Mouse (Mus musculus) midbrain, embryonic 16.5 days (tissue): ENCODE measurements around the gene Fam3c. TPM values are rescaled to one million over a fixed set of nuclear protein-coding genes. Genes with fewer than 3 reads are reported as not detected.

ENCODE experiments used
- ATAC-seq: fragments of 200-750 bp; cut with Nextera tagmentation; 2 replicates; pipeline ENCODE4 v1.8.0; 2017; ENCODE audit warnings: moderate TSS enrichment
- H3K27ac ChIP-seq: fragments of 300-500 bp; sonication (generic); 2 replicates; pipeline ENCODE4 v1.5.1; 2014; ENCODE audit warnings: mild to moderate bottlenecking, low read length, mixed read lengths
- H3K27me3 ChIP-seq: fragments of 300-500 bp; sonication (generic); 2 replicates; pipeline ENCODE4 v1.6.1; 2014; ENCODE audit warnings: low read depth, low read length, mixed read lengths; ENCODE audit not compliant: control insufficient read depth, insufficient read depth
- H3K36me3 ChIP-seq: fragments of 300-500 bp; sonication (generic); 2 replicates; pipeline ENCODE4 v1.6.1; 2014; ENCODE audit warnings: mild to moderate bottlenecking, low read length, moderate library complexity, mixed read lengths; ENCODE audit not compliant: control insufficient read depth, insufficient read depth
- H3K4me1 ChIP-seq: fragments of 300-500 bp; sonication (generic); 2 replicates; pipeline ENCODE4 v1.6.1; 2014; ENCODE audit warnings: mild to moderate bottlenecking, low read length, mixed read lengths; ENCODE audit not compliant: control insufficient read depth, insufficient read depth
- H3K4me2 ChIP-seq: fragments of 300-500 bp; sonication (generic); 2 replicates; pipeline ENCODE4 v1.6.1; 2014; ENCODE audit warnings: mild to moderate bottlenecking, low read length, mixed read lengths
- H3K4me3 ChIP-seq: fragments of 300-500 bp; sonication (generic); 2 replicates; pipeline ENCODE4 v1.5.1; 2014; ENCODE audit warnings: low read depth, mild to moderate bottlenecking, low read length, moderate library complexity, mixed read lengths
- H3K9ac ChIP-seq: fragments of 300-500 bp; sonication (generic); 2 replicates; pipeline ENCODE4 v1.6.1; 2014; ENCODE audit warnings: low read depth, low read length, mixed read lengths
- H3K9me3 ChIP-seq: fragments of 300-500 bp; sonication (generic); replicated peaks from 2 replicates; pipeline ENCODE4 v1.6.1; 2014; ENCODE audit warnings: mild to moderate bottlenecking, low read length, mixed read lengths; ENCODE audit not compliant: control insufficient read depth, poor library complexity, severe bottlenecking
- WGBS: fragments of 180-500 bp; shearing (Covaris S2); extraction: QIAGEN DNeasy Blood & Tissue Kit; methylation state at CpG from one replicate; pipeline ENCODE4 v1.1.7; 2014; 5-methylcytosine and 5-hydroxymethylcytosine counted together
- polyA plus RNA-seq: library from polyadenylated mRNA; unstranded; fragments of >200 nt; fragmentation: Nextera tagmentation; extraction: Ambion mirVana; gene quantifications from 2 replicates; pipeline ENCODE4 v1.2.1, GENCODE M21; 2015

Fam3c gene
- polyA plus RNA-seq, 1 experiment from 2014 or later: 105 TPM

DNA sequence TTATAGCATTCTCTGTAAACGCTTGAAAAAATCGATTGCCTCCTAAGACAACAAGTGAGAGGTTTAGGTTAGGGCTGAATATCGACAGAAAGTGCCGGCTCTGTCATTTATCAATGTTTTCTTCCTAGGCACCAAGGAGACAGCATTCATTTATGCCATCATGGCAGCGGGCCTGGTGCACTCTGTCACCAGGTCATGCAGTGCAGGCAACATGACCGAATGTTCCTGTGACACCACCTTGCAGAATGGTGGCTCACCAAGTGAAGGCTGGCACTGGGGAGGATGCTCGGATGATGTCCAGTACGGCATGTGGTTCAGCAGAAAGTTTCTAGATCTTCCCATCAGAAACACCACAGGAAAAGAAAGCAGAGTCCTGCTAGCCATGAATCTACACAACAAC lies 65.3 kb downstream of the Fam3c start:
- ATAC-seq: no peak
- 83% methylated on average over 8 of the region's 8 CpGs for WGBS
- Histone ChIP-seq H3K9ac (no peak overlapping the region), H3K27me3 (peaks cover 18% of the 10 kb centered on the region), H3K4me1 (peaks cover 14% of the 10 kb centered on the region), H3K27ac (no peak overlapping the region), H3K4me2 (no peak overlapping the region), H3K4me3 (no peak overlapping the region), H3K9me3 (no peaks in the 10 kb centered on the region), H3K36me3 (no peaks in the 10 kb centered on the region)

DNA sequence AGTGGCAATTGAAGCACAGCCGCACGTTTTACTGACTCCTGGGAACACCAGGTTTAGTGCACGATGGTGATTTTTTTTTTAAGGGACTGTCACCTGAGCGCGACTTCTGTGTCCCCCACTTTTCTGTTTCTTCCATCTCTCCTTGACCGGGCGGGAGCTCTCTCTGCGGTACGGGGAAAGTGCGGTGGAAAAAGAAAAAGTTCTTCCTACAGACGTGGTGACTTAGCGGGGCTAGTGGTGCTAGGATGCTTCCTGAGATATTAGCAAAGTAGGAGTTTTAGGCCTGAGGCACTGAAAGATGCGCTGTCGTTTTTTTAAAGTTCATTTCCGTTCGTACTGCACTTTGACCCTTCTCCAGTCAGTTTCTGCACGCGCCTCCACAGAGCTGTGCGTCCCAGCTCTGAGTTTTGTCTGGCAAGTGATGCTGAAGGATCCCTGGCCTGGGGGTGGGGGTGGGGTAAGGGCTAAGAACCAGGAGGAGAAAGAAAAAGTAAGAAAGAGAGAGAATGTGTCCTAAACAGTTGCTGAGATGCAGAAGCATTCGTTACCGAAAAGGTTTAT lies 66.5 kb downstream of the Fam3c start:
- H3K9me3 ChIP-seq: no peaks in the 10 kb centered on the region
- no peak overlapping the region for H3K9ac ChIP-seq
- peaks cover 14% of the 10 kb centered on the region for H3K4me1 ChIP-seq
- 3% methylated on average over 21 of the region's 21 CpGs for WGBS
- no peaks in the 10 kb centered on the region for H3K36me3 ChIP-seq
- peak overlapping the region; percentile 41 for H3K4me3 ChIP-seq
- H3K4me2 ChIP-seq: peak overlapping the region; percentile 72
- no peak for ATAC-seq
- no peak overlapping the region for H3K27ac ChIP-seq
- H3K27me3 ChIP-seq: peaks cover 18% of the 10 kb centered on the region

DNA sequence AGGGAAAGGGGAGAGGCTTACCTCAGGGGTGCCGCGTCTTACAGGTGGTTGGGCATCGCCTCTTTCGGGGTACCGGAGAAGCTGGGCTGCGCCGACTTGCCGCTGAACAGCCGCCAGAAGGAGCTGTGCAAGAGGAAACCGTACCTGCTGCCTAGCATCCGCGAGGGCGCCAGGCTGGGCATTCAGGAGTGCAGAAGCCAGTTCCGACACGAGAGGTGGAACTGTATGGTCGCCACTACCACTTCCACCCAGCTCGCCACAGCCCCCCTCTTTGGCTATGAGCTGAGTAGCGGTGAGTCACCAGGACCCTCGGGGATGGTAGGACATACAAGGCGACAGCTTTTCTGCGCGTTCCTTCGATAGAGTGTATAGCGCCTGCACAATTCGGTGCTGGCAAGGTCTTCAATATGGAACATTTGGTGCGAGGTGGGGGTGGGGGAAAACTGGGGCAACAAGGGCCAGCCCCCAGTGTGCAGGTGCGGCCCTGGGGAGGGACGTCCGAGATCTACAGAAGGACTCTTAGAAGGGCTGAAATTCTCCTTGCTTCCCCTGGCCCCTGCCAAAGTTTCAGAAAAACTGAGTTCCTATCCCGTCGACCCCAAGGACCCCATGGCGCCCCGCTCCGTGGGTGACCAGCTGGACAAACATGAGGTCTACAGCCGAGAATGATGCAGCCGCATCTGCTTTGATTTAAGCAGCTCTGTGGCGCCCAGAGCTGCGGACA lies 67.1 kb downstream of the Fam3c start:
- Histone ChIP-seq H3K27ac (no peak overlapping the region), H3K4me2 (peak overlapping the region; percentile 72), H3K9me3 (no peaks in the 10 kb centered on the region), H3K27me3 (peaks cover 18% of the 10 kb centered on the region), H3K4me1 (peaks cover 14% of the 10 kb centered on the region), H3K4me3 (peak overlapping the region; percentile 41), H3K9ac (peak overlapping the region; percentile 4; the same call in 1 of the 2 replicates), H3K36me3 (no peaks in the 10 kb centered on the region)
- WGBS: under 1% methylated on average over 38 of the region's 38 CpGs
- peak; percentile 92 for ATAC-seq

DNA sequence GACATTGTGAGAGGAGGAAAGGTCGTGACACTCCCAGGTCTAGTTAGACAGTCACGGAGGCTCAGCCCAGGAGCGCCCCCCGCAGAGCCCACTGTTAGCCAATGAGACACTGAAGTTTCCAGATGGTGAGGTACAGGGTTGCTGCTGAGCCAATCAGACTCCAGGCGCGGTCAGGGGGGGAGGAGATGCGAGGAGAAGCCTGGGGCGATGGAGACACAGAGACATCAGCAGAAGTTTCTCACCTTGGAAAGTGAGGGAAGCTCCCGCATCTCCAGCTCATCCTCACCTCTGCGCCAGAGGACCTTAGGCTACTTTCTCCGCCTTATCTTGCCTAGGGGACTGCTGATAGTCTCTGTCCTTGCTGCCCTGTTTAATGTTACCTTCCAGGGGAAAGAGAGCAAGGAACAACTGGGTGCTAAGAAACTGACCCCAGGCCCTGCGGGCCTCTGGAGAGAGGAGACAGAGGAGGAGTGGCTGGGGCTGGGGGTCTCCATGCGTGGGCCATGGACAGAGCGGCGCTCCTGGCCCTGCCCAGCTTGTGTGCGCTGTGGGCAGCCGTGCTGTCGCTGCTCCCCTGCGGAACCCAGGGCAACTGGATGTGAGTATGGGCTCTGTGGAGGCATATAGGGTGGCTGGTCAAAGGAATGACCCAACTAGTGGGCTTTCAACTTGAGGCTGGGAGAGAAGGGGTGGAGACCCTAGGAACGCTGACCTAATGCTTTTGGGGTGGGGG lies 67.9 kb downstream of the Fam3c start, which contains the start of gene Wnt16:
TSS of gene Wnt16 (plus strand) at position 224 of the 733 bp plus-strand sequence.
- peaks cover 14% of the 10 kb centered on the region for H3K4me1 ChIP-seq
- H3K4me2 ChIP-seq: peak within 1 kb of the TSS; percentile 72
- no peak within 1 kb of the TSS for H3K27ac ChIP-seq
- H3K9ac ChIP-seq: peak within 1 kb of the TSS; percentile 4; the same call in 1 of the 2 replicates
- H3K4me3 ChIP-seq: peak within 1 kb of the TSS; percentile 41
- peak; percentile 77 for ATAC-seq
- WGBS: 1% methylated on average over 20 of the region's 20 CpGs
- H3K27me3 ChIP-seq: peaks cover 18% of the 10 kb centered on the region
- H3K9me3 ChIP-seq: no peaks in the 10 kb centered on the region
- H3K36me3 ChIP-seq: no peaks in the 10 kb centered on the region

DNA sequence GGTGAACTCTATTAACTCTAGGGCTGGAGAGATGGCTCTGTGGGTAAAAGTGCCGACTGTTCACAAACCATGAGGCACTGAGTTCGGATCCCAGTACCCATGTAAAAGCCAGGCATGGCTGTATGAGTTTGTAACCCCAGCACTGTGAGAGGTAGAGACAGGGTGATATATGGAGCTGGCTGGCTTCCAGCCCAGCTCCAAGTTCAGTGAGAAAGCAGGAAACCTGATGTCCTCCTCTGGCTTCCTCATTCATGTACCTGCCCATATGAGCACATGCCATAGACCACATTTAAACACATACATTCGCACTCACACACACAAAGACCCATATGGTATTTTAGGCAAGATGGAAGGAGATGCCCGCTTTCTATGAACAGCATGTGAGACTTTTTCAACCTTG lies 73.6 kb downstream of the Fam3c start:
- Histone ChIP-seq H3K36me3 (no peaks in the 10 kb centered on the region), H3K9me3 (no peaks in the 10 kb centered on the region), H3K4me2 (no peak overlapping the region), H3K9ac (no peak overlapping the region), H3K4me1 (no peaks in the 10 kb centered on the region), H3K27me3 (no peaks in the 10 kb centered on the region; the same call in 1 of the 2 replicates), H3K4me3 (no peak overlapping the region), H3K27ac (no peak overlapping the region)
- 94% methylated on average over 4 of the region's 4 CpGs for WGBS
- no peak for ATAC-seq

DNA sequence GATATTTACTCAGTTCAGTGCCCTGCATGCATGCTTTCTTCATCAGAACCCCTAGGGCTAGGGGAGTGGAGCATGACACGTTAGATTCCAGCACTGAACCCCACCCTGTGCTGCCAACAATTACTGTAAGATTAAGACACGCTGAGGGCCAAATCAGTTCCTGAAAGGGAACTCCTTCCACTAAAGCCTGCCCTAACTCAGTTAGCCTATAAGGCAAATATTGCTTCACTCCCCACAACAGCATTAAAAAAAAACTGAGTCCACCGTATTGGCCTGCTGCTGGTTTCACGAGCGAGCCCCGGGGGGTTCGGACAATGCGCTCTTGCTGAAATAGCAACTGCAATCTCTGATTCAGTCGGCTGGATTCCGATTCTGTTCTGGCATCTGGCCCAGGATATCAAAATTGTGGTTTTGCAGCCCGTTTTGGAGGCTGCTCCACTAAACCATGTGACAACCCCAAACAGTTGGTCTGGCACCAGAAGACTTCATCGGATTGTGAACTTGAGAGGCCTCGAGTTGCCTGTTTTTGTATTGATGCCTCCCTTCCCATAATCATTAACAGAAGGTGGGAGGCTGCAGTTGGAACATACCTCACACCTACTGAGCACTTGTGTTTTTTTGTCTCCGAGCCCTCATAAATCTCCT lies 75.7 kb downstream of the Fam3c start:
- Histone ChIP-seq H3K36me3 (no peaks in the 10 kb centered on the region), H3K27ac (no peak overlapping the region), H3K27me3 (no peaks in the 10 kb centered on the region), H3K9me3 (no peaks in the 10 kb centered on the region), H3K4me2 (no peak overlapping the region), H3K4me1 (no peaks in the 10 kb centered on the region), H3K9ac (no peak overlapping the region), H3K4me3 (no peak overlapping the region)
- no peak for ATAC-seq
- 64% methylated on average over 14 of the region's 14 CpGs for WGBS

DNA sequence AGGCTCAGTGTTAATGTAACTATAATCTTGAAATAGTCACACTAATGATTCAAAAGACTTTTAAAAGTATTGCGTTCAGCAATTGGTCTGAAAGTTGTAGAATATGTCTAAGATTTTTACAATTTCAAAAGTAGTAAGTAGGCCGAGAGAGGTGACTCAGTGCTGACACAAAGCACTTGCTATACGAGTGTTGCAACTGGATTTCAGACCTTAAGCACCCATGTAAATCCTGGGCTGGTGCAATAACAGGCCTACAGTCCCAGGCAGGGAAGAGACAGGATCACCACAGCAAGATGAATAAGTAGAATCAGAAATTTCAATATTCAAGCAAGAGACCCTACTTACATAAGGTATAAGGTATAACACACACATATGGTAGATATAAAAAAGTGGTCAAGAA lies 78.1 kb downstream of the Fam3c start:
- H3K9me3 ChIP-seq: no peaks in the 10 kb centered on the region
- H3K9ac ChIP-seq: no peak overlapping the region
- no peak overlapping the region for H3K4me3 ChIP-seq
- no peaks in the 10 kb centered on the region for H3K4me1 ChIP-seq
- no peaks in the 10 kb centered on the region for H3K36me3 ChIP-seq
- H3K4me2 ChIP-seq: no peak overlapping the region
- 92% methylated on average over 3 of the region's 3 CpGs for WGBS
- no peak for ATAC-seq
- H3K27ac ChIP-seq: no peak overlapping the region
- no peaks in the 10 kb centered on the region for H3K27me3 ChIP-seq

DNA sequence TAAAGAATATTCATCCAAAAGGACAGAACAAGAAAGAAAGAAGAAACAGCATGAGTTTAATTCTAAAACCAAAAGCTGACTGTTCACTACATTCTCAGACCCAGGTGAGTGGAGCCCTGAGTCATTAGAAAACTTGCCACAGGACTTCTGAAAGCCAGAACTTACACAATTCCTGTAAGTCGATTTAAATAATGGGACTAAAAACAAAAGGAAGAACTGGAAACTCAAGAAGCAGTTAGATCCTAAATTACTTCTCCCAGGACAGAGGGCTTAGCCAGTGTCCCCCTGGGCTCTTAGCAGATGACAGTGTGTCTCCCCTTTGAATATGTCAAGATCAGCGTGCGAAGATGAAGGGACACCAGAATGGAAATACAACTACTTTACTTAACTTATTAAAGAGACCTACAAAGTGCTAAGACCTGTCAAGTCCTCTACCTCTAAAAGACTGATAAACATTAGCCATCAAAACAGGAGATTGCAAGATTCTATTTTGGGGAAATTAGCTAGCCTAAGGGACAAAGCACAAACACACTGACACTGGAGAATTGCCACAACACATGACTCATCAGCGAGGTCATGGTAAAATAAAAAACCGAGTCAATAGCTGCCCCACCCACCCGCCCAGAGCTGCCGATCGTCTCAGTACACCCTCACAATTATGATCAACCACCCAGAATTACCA lies 86.1 kb downstream of the Fam3c start:
- Histone ChIP-seq H3K36me3 (no peaks in the 10 kb centered on the region), H3K27me3 (no peaks in the 10 kb centered on the region), H3K27ac (no peak overlapping the region), H3K4me2 (no peak overlapping the region), H3K4me3 (no peak overlapping the region), H3K9ac (no peak overlapping the region), H3K4me1 (no peaks in the 10 kb centered on the region), H3K9me3 (no peaks in the 10 kb centered on the region)
- no peak for ATAC-seq
- 81% methylated on average over 8 of the region's 8 CpGs for WGBS
